Mouse (Mus musculus): Measurements from ENCODE around the gene Lrrc42. TPM values are rescaled to one million over a fixed set of nuclear protein-coding genes. Genes with fewer than 3 reads are reported as not detected.

Lrrc42 gene
- total RNA-seq (2021) = 10 to 100 TPM; 29.7 to 32.0 TPM
- long read RNA-seq, experiment 1, transcript Lrrc42-201 (8 exons, 1,755 nt) = major isoform, 19 of 21 reads
- long read RNA-seq, experiment 1, partial matches to known transcripts = 1 of 21 reads
- long read RNA-seq, experiment 1, other reads (novel, unspliced or antisense) = 1 of 21 reads
- long read RNA-seq, experiment 2, transcript Lrrc42-201 (8 exons, 1,755 nt) = major isoform, 13 of 14 reads
- long read RNA-seq, experiment 2, partial matches to known transcripts = 0 of 14 reads
- long read RNA-seq, experiment 2, other reads (novel, unspliced or antisense) = 1 of 14 reads

DNA sequence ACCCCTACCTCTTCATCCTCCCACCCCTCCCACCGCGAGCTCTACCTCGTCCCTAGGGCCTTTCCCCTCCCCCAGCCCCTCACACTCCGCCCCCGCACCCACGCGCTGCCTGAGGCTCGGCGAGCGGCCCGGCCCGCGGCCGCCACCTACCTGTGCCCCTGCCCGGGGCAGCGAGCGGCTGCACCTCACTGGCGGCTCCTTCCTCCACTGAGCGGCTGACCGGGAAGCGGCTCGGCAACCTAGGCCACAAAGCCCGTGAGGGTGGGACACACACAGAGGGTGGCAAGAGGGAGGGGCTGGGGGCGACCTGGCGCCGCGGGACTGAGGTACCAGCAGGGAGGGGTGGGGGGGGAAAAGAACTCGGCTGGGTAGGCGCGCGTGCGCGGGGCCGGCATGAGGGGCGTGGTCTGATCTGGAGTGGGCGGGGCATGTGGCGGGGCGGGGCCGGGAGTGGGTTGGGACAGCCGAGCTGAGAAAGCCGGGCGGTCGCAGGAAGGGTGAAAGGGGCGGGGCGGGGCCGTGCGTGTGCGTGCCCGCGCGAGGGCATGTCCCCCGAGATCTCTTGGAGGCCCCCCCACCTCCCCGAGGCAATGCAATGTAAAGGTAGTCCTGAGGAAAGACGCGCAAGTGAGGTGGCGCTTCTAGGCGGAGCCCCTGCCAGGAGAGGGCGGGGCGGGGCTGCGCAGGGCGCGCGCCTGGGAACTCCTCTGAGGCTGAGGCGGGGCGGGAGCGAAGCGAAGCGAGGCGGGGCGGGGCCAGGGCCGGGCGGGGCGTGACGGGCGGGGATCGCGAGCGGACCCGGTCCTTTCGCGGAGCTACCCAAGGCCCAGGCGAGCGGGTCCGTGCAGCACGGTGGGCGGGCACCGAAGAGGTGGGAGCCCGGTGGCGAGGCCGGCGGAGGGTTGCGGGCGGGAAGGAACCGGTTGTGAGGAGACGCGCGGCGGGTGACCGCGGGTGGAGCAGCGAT, at the start of gene Lrrc42, which contains the start of gene Hspb11:
Gene Lrrc42, minus strand, starts transcription at position 408 of the 967 bp plus-strand sequence.
Gene Hspb11, plus strand, starts transcription at position 469 of the 967 bp plus-strand sequence.
- DNase-seq (ENCODE audit: low spot score in 2 of 2) = peak; percentile 89 to 92

GRCm38 (mm10) chr4:107302832-107303231, 49.5 kb upstream of the Lrrc42 start:
- DNase-seq (ENCODE audit: low spot score in 2 of 2) = no peak

DNA sequence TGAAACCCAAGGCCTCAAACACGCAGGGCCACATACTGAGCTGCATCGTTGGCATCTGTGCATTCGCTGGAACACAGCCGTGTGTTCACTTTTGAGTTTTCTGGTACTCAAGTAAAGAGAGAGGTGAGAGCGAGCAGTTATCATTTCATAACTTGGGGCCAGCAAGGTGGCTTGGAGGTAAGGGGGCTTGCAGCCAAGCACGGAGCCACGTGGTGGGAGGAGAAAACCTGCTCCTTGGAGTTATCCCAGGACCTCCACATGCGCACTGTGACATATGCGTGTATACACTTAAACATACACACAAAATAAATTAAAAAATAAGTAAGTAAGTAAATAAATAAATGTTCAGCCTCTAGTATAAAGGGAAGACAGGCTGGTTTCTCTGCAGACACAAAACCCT, 48.9 kb upstream of the Lrrc42 start:
- DNase-seq (ENCODE audit: low spot score in 2 of 2) = no peak

GRCm38 (mm10) chr4:107300902-107301555, 47.7 kb upstream of the Lrrc42 start:
- DNase-seq (ENCODE audit: low spot score in 2 of 2) = no peak

DNA sequence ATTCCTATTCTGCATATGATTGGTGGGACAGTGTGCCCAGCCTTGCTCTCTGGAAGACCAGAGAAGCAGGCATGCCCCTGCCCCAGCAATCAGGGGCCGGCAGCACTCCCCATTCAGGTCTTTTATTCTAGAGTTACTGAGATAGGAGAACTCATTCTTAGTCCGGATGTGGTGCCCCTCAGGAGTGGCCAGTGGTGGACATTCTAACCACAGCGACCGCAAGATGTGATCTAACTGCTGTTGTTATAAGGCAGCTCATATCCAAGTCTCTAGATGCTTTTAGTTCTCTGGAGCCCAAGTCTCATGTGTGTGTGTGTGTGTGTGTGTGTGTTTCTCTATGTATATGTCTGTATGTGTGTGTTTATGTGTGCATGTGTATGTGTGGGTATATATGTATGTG, 47.0 kb upstream of the Lrrc42 start:
- DNase-seq (ENCODE audit: low spot score in 2 of 2) = no peak

- DNase-seq (ENCODE audit: low spot score in 2 of 2) = no peak
Measured at GRCm38 (mm10) chr4:107299779-107300340, 46.5 kb upstream of the Lrrc42 start.

DNA sequence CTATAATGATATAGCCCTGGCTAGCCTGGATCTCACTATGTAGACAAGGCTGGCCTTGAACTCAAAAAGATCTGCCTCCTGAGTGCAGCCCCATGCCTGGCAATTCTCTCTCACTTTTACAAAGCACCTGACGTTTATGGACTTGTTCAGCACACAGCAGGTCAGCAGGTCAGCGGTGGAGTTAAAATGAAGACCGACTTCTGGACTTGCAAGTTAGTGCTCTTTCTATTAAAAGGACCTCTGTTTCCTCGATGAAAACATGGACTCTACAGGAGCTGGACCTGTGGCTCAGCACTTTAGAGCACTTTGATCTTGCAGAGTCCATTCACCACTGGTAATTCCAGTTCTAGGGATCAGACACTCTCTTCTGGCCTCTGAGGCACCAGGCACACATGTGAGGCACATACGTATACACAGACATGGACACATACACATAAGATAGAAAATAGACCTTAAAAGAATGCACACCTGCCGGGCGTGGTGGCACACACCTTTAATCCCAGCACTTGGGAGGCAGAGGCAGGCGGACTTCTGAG, 44.8 kb upstream of the Lrrc42 start:
- no peak for DNase-seq (ENCODE audit: low spot score in 2 of 2)

GRCm38 (mm10) chr4:107292273-107292662, 38.9 kb upstream of the Lrrc42 start:
- no peak for DNase-seq (ENCODE audit: low spot score in 2 of 2)

- DNase-seq (ENCODE audit: low spot score in 2 of 2) = peak in 1 of 2 experiments; percentile 16
Measured at GRCm38 (mm10) chr4:107291611-107292272, 38.4 kb upstream of the Lrrc42 start.

DNA sequence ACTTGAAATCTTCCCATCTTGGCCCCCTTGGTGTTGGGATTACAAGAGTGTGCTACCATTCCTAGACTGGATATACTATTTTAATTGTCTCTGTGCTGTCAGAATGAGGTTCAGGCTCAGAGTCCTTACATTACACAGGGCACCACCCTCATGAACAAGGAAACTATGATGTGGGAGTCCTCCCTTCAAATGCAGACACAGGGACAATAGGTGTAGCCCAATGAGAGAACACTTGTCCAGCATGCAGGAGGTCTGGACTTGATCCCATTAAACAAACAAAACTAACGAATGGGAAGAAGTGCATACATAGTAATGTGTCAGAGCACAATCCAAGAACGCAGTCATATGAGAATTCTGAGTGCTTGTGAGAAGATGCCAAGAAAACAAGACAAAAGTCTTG, 34.2 kb upstream of the Lrrc42 start:
- no peak for DNase-seq (ENCODE audit: low spot score in 2 of 2)

GRCm38 (mm10) chr4:107286386-107286785, 33.1 kb upstream of the Lrrc42 start:
- DNase-seq (ENCODE audit: low spot score in 2 of 2) = no peak

- no peak for DNase-seq (ENCODE audit: low spot score in 2 of 2)
Measured at GRCm38 (mm10) chr4:107285446-107286200, 32.3 kb upstream of the Lrrc42 start.

GRCm38 (mm10) chr4:107280843-107281475, 27.6 kb upstream of the Lrrc42 start:
- no peak for DNase-seq (ENCODE audit: low spot score in 2 of 2)

DNA sequence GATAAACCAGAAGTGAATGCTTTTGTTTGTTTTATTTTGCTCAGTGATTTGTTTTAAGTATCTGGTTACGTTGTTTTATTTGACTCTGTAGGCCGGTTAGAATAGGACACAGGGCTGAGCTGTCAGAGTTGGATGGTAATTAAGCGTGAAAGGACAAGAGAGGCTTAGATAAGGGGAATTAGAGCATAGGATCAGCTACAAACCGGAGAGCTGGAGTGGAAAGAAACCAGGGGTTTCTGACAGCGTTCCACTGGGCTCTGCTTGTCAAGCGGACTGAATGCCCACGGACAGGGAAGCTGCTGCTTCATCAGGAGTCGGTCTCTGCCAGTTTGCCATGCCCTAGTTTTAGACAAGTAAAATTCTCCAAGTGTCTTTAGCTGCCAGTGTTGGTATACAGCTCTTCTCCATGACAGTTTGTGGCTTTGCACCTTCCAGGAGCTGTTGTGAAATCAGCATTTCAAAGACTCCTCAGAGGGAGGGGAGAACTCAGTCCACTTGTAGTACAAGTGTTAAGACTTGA, 24.9 kb upstream of the Lrrc42 start:
- no peak for DNase-seq (ENCODE audit: low spot score in 2 of 2)

DNA sequence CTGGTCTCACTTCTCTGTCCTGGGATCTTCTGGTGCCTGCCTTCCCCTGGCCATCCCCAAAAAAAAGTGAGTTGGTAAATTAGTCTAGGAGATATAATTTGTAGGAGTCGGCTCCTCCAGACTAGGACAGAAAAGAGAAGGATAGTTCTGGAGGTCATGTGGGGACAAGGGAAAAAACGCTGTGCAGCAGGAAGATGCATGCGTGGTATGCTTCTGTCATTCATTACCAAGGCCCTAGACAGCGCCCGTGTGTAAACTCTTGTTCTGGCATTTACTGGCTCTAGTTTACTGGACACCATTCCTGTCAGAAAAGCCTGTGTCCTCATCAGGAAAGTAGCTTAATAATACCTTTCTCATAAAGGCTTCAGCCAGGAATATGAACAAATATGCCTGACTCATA, 21.2 kb upstream of the Lrrc42 start:
- DNase-seq (ENCODE audit: low spot score in 2 of 2) = no peak

- DNase-seq (ENCODE audit: low spot score in 2 of 2) = no peak
Measured at GRCm38 (mm10) chr4:107273683-107274082, 20.4 kb upstream of the Lrrc42 start.

- no peak for DNase-seq (ENCODE audit: low spot score in 2 of 2)
Measured at GRCm38 (mm10) chr4:107260001-107260400, 6.7 kb upstream of the Lrrc42 start.

DNA sequence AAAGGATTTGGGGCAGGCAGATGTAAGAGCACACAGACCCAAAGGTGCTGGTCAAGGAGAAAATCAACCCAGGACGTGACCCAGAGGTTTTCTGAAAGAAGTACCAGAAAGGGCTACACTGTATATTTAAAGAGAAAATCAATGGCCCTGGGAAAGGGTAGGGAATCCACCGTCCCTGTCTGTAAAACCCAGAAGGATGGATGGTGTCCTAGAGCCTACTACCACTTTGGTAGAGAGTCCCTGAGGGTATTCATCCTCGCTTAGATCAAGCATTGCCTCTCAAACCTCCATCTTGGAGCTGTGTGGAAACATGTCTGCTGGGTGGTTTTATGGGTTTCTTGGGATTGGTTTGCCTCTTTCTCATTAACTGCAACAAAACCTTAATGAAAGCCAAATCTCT, 1.1 kb upstream of the Lrrc42 start:
- no peak for DNase-seq (ENCODE audit: low spot score in 2 of 2)

- DNase-seq (ENCODE audit: low spot score in 2 of 2) = no peak
Measured at GRCm38 (mm10) chr4:107252522-107252921, 810 bp downstream of the Lrrc42 start.

All from left cerebral cortex, adult 18-20 months (tissue).